Mouse (Mus musculus): Measurements from ENCODE around the gene Slc25a33.
A peak's percentile ranks its signal among the peaks of the same experiment; 100 is the strongest.
"Not testable (repeated sequence)": the region's sequence is repeated elsewhere in the genome, so short reads cannot be mapped to it uniquely, and the experiment has no call there.

Slc25a33 gene

GRCm38 (mm10) chr4:149794010-149794338 lies 19.9 kb upstream of the Slc25a33 start:
- no peak for DNase-seq

DNA sequence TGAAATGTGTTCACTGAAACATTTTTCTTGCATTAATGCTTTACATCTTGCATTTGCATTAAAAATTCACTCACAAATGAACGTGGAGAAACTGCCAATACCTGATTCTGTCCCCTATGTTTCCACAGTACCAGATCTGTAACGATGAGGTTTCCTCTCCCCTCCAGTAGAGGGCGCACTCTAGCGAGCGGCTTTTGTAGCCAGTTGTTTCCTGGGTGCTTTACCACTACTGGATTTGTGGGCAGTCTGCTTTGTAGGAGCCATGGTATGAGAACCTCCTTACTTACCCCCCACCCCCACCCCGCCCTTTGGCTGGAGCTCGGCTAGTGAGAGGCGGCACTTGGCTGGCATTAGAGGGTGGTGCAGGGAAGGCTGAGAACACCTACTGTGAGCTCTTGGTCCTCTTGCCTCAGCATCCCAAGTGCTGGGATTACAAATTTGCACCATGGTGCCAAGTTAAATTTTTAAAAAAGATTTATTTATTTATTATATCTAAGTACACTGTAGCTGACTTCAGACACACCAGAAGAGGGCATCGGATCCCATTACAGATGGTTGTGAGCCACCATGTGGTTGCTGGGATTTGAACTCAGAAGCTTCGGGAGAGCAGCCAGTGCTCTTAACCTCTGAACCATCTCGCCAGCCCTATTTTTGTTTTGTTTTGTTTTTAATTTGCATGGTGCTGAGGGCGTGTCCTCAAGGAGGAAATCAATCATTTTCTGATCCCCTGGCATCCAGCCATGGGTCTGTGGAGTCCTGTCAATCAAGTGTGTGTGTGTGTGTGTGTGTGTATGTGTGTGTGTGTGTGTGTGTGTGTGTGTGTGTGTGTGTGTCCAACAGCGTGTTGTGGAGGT lies 19.3 kb upstream of the Slc25a33 start:
- peak; percentile 47 to 51 for DNase-seq

DNA sequence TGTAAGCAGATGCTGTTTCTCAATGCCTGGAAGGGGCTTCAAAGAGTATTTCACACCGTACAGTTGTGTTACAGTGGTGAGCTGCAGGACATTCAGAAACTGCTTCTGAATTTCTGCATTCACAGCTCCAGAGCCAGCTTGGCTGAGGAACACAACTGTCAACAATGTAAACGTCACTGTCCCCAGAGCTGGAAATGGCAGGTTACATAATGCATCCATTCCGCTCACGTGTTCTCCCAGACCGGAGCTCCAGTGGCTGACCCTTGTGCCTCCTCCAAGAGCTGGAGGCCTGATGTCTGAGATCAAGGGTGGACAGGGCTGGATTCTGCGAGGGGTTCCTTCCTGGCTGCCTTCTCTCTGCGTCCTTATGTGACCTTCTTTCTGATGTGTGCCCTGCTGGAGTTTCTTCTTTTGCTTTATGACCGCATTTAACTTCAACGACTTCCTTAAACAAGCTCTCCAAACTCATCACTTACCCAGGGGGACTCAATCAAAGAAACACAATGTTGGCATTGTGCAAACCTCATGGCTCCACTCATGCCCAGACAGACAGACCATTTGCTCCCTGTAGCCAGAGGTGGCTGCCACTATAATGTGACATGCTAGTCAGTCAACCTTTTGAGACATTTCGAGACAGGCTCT lies 18.2 kb upstream of the Slc25a33 start:
- no peak for DNase-seq

- no peak for DNase-seq
Observed at GRCm38 (mm10) chr4:149791470-149791869, 17.4 kb upstream of the Slc25a33 start.

DNA sequence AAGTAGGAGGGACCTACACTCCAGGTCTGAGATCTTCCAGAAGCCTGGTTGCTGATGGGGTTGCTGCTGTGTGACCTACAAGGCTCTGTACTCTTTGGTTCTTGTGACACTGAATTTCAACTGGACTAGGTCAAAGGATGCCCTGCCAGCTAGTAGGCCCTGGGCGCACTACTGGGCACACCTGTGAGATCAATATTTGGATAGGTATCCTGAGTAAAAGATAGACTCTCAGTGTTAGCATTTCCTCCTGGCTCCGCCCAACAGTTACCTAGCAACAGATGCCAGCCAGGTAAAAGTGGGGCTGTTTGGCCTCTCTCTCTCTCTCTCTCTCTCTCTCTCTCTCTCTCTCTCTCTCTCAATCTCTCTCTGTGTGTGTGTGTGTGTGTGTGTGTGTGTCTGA lies 16.9 kb upstream of the Slc25a33 start:
- no peak for DNase-seq

GRCm38 (mm10) chr4:149790546-149790945 lies 16.5 kb upstream of the Slc25a33 start:
- no peak for DNase-seq

GRCm38 (mm10) chr4:149789421-149790194 lies 15.5 kb upstream of the Slc25a33 start:
- no peak for DNase-seq

- no peak for DNase-seq
Observed at GRCm38 (mm10) chr4:149784901-149785300, 10.8 kb upstream of the Slc25a33 start.

GRCm38 (mm10) chr4:149784371-149784770 lies 10.3 kb upstream of the Slc25a33 start:
- no peak for DNase-seq

- DNase-seq = no peak
Observed at GRCm38 (mm10) chr4:149782975-149783374, 8.9 kb upstream of the Slc25a33 start.

DNA sequence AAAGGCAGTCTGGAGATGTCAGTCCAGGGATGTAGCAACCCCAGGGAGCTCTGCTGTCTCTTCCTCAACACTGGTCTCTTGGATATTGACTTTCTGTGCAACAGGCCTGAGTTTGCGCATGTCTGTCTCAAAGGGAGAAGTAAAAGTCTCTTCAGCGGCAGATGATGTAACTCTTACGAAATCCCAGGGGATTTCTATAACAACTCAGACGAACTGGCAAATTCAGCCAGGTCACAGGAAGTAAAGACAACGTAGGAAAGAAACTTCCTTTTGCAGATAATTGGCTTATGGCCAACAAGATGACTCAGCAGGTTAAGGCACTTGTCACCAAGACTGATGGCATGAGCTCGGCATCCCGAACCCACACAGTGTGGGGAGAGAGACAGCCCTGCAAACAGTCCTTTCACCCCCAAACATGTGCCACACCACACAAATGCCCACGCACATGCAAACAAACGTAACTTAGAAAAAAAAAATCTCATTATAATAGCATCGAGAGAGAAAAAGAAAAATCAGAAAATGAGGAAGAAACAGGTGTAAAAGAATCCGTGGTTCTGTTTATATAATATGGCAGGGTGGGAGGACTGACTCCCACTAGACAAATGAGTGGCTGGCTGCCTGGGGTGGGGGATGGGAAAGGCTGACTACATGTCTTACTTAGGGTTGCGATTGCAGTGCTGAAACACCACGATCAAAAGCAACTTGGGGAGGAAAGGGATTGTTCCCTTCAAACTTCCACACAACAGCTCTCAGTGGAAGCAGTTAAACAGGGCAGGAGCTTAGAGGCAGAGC lies 6.7 kb upstream of the Slc25a33 start:
- no peak for DNase-seq

- DNase-seq = no peak
Observed at GRCm38 (mm10) chr4:149779966-149780365, 5.9 kb upstream of the Slc25a33 start.

- no peak for DNase-seq
Observed at GRCm38 (mm10) chr4:149777126-149777525, 3.0 kb upstream of the Slc25a33 start.

- no peak for DNase-seq
Observed at GRCm38 (mm10) chr4:149775760-149776362, 1.8 kb upstream of the Slc25a33 start.

DNA sequence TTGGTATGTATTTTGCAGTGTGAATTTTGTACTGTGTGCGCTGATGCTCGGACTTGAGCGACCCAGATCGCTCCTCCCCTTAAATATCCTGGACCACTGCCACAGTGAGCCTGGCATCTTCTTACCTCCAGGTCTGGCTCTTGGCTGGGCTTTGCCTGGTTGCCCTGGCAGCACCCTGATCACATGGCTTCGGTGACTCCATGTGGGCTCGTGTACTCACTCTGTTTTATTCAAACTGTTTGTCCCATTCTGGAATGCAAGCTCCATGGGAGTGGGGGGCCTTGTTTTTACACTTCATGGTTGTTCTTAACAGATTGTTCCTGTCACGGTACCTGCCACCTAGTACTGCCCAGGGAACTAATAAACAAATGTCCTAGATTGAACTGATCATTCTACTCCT lies 1.3 kb upstream of the Slc25a33 start:
- no peak for DNase-seq

GRCm38 (mm10) chr4:149773408-149774093 lies 526 bp downstream of the Slc25a33 start:
- no peak for DNase-seq

DNA sequence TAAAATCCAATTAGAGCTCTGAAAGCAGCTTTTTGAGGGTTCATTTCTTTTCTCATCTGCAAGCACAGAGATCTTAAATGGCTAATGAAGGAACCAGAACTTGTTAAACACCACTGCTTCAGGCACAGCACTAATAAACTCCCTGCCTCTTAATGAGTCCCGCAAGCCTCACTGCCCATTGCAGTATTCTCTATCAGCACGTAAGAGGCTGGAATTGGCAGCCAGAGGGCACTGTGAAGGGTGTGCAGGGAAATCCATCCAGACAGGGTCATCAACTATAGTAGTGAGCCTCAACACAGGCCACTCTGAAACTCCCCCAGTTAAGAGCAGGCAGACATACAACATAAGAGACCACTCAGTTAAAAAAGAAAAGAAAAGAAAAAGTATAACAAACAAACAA lies 1.7 kb downstream of the Slc25a33 start:
- DNase-seq = no peak

DNA sequence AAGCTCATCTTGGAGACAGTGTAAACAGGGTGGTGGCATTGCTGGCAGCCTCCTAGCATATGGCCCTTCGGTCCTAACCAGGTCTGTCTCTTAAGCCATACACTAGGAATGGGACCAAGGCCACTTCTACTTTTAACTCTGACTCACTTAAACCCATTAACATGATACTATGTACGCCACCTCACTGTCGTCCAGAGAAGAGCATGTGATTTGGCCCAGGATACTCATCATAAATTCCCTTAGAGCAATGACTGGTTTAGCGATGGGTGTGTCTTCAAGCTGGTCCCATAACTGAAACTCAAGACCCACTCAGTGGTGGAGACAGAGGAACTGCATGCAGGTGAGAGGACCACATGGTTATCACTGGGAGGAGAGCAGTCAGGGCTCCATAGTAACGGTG lies 8.9 kb downstream of the Slc25a33 start:
- no peak for DNase-seq

GRCm38 (mm10) chr4:149763335-149763734 lies 10.7 kb downstream of the Slc25a33 start:
- no peak for DNase-seq

DNA sequence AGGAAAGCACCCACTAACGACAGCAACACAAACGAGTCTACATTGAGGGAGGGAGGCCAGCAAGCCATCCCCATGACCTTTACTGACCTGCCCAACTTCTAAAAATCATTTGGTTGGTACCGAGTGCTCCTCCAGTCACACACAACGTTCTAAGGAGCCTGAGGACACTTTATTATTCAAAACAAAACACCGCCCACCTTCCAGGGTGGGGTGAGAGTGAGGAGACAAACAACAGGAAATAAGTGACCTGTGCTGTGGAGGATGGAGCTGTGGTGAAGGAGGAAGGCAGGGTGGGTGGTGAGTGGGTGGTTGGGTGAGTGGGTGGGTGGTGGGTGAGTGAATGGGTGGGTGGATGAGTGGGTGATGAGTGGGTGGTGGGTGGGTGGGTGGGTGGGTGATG lies 14.6 kb downstream of the Slc25a33 start:
- no peak for DNase-seq

DNA sequence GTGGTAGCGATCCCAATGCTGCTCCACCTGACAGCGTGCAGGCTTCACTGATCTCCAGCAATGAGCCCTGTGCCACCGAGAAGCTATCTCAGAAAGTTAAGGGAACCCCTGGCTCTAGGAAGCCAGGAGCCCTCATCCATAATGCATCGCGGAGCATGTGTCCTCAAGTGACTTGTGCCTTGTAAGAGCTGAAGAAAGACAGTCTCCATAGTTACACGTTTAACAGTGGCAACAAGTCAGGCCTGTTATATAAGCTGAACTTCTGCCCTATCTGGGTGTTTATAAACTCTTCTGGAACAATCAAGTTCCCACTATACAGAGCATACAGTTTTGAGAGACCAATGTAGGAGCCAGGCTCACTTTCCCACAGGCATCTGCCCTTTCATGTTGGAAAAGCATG lies 15.7 kb downstream of the Slc25a33 start:
- DNase-seq = no peak

- DNase-seq = not testable (repeated sequence)
Observed at GRCm38 (mm10) chr4:149756546-149756945, 17.5 kb downstream of the Slc25a33 start.
